In the genomic region with DNA sequence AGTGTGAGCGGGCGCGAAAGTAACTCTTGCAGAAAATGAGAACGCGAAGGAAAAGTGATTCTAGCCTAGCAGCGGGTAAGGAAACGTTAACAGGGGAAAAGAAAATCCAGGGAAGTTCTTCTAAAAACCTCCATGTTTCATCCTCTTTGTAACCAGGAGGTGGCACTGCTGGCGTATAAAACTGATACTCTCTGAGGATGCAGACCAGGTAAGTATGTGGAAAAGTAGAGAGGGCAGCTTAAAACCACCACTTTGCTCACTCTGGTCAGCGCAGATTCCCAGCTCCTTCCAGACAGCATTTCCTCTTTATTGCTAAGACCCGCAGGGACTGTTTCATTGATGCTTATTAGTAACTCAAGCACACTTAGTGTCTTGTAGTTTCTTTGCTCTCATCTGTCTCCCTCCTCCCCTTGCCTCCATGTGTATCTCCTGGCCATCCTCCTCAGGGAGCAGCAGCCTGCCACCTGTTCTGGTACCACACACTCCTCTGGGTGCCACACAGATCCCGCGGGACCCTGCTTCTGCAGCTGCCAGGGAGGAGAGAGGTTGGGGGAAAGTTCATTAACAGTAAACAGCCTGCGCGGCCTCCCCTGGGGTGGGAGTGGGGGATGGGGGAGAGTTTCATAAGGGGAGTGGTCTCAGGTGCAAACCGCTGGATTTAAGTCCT, we compare ENCODE assay signal across 8 mouse cellular contexts. TPM values are rescaled to one million over a fixed set of nuclear protein-coding genes. Genes with fewer than 3 reads are reported as not detected.
DNase-seq lines count a peak whose midpoint lies in the region; ATAC-seq and TF ChIP-seq lines count a peak whose summit lies in the region.

No protein-coding gene starts in this region.

- no peaks in the 10 kb centered on the region for H3K4me1 ChIP-seq in heart, postnatal 0 days (ENCODE audit: control insufficient read depth, insufficient read depth)
- 0 out of 2 replicates have a peak, but pooled peaks cover 2% of the 10 kb centered on the region for H3K4me1 ChIP-seq in hindbrain, embryonic 12.5 days
- H3K4me1 ChIP-seq in small intestine, adult 2 months (ENCODE audit: control insufficient read depth, insufficient read depth, insufficient read length, low read length): no peaks in the 10 kb centered on the region

- peak; percentile 58 for TF ChIP-seq CTCF in heart, postnatal 0 days (IDR thresholded peaks at IDR 0.05; ENCODE audit: low read depth)
- TF ChIP-seq CTCF in small intestine, adult 2 months (IDR thresholded peaks at IDR 0.05; ENCODE audit: extremely low read depth, insufficient read length, insufficient replicate concordance, low read depth, low read length): peak; percentile 23; the same call in 1 of the 2 replicates

- H3K9ac ChIP-seq in heart, postnatal 0 days (replicated peaks; ENCODE audit: low read depth, low read length): no peak overlapping the region
- H3K9ac ChIP-seq in hindbrain, embryonic 12.5 days: no peak overlapping the region

- H3K36me3 ChIP-seq in heart, postnatal 0 days (replicated peaks; ENCODE audit: control insufficient read depth, insufficient read depth, low read length): no peaks in the 10 kb centered on the region
- no peaks in the 10 kb centered on the region for H3K36me3 ChIP-seq in hindbrain, embryonic 12.5 days
- no peaks in the 10 kb centered on the region for H3K36me3 ChIP-seq in small intestine, adult 2 months (ENCODE audit: control insufficient read depth, insufficient read depth, low read length)

- H3K4me2 ChIP-seq in heart, postnatal 0 days (ENCODE audit: low read depth, low read length): no peak overlapping the region
- no peak overlapping the region for H3K4me2 ChIP-seq in hindbrain, embryonic 12.5 days (replicated peaks)

- H3K9me3 ChIP-seq in heart, postnatal 0 days (replicated peaks; ENCODE audit: control insufficient read depth, low read length): no peaks in the 10 kb centered on the region
- H3K9me3 ChIP-seq in hindbrain, embryonic 12.5 days (replicated peaks): no peaks in the 10 kb centered on the region

- no peak for TF ChIP-seq EP300 in heart, postnatal 0 days (IDR thresholded peaks at IDR 0.05; ENCODE audit: low read depth)

- H3K27me3 ChIP-seq in heart, postnatal 0 days (ENCODE audit: control insufficient read depth, insufficient read depth, low read length): no peaks in the 10 kb centered on the region
- H3K27me3 ChIP-seq in hindbrain, embryonic 12.5 days: no peaks in the 10 kb centered on the region
- no peaks in the 10 kb centered on the region for H3K27me3 ChIP-seq in small intestine, adult 2 months (ENCODE audit: control insufficient read depth, insufficient read depth, low read length)

- 14% methylated on average over 15 of the region's 15 CpGs for WGBS in heart, postnatal 0 days
- 16% methylated on average over 15 of the region's 15 CpGs for WGBS in hindbrain, embryonic 12.5 days
- WGBS in small intestine, adult 2 months: 20% methylated on average over 15 of the region's 15 CpGs

- no peak overlapping the region for H3K27ac ChIP-seq in heart, postnatal 0 days (ENCODE audit: low read depth)
- no peak overlapping the region for H3K27ac ChIP-seq in hindbrain, embryonic 12.5 days
- no peak overlapping the region for H3K27ac ChIP-seq in small intestine, adult 2 months (ENCODE audit: insufficient read depth, low read depth, low read length)

- ATAC-seq in heart, postnatal 0 days (ENCODE audit: insufficient read depth, low read depth): no peak
- peak; percentile 58; the same call in 1 of the 2 replicates for ATAC-seq in hindbrain, embryonic 12.5 days (ENCODE audit: low FRiP score)
- peak; percentile 85 for ATAC-seq in megakaryocyte progenitor cell, adult 5-6 weeks (replicated peaks; ENCODE audit: poor library complexity)

- no peak overlapping the region for H3K4me3 ChIP-seq in heart, postnatal 0 days (ENCODE audit: low read depth, low read length)
- H3K4me3 ChIP-seq in hindbrain, embryonic 12.5 days: no peak overlapping the region
- no peak overlapping the region for H3K4me3 ChIP-seq in small intestine, adult 2 months (ENCODE audit: low read depth, low read length)

- TF ChIP-seq POLR2A in small intestine, adult 2 months (IDR thresholded peaks at IDR 0.05; ENCODE audit: low read depth, low read length): no peak

- DNase-seq in heart, postnatal 0 days (ENCODE audit: low spot score): peak; percentile 25
- DNase-seq in heart, adult 8-10 months (ENCODE audit: low spot score): no peak
- DNase-seq in embryo, embryonic 10 days (ENCODE audit: low spot score): peak; percentile 60
- DNase-seq in layer of hippocampus, postnatal 14 days (ENCODE audit: low spot score in 2 of 2): peak; percentile 17 to 35
- no peak for DNase-seq in gastrocnemius, postnatal 10 days

RNA-seq across cellular contexts. Expression of a gene that starts 37.8 kb away (rescaled TPM):
- total RNA-seq in heart, postnatal 0 days (2014; rRNA removed; ENCODE audit: low replicate concordance): 2.0 and 6.2 TPM in 2 replicates
- 0.93 and 1.2 TPM in 2 replicates for polyA plus RNA-seq in heart, postnatal 0 days (2015; fragmentation: Nextera tagmentation; extraction: Ambion mirVana)
- total RNA-seq in heart, adult 8-10 months (2022): 1 to 10 TPM in 1 of 4 experiments, under 1 TPM in 3; 0.54 to 1.0 (median 0.74) TPM
- polyA plus RNA-seq in hindbrain, embryonic 12.5 days (2016; fragmentation: Nextera tagmentation; extraction: Ambion mirVana): 2.4 and 5.0 TPM in 2 replicates
- under 1 TPM; 0.46 to 0.48 TPM for total RNA-seq in layer of hippocampus, postnatal 14 days (2021)
- 6.2 and 6.3 TPM in 2 replicates for total RNA-seq in megakaryocyte progenitor cell, adult 5-6 weeks (2015)
- total RNA-seq in megakaryocyte progenitor cell, adult 5-6 weeks (2017): 4.1 and 5.3 TPM in 2 replicates
- 4.8 and 14.1 TPM in 2 replicates for polyA plus RNA-seq in small intestine, adult 2 months (2012; rRNA removed)
- under 1 TPM; 0.52 to 0.79 TPM for total RNA-seq in gastrocnemius, postnatal 10 days (2021)

Comparison
In these comparisons a context has a peak if more than half of its experiments do, and no peak if none do; other contexts are left out.
1. DNase-seq: peak in heart, postnatal 0 days (single experiment), embryo, embryonic 10 days (single experiment) and layer of hippocampus, postnatal 14 days (2 of 2); none in heart, adult 8-10 months (single experiment) and gastrocnemius, postnatal 10 days (single experiment).